In the genomic region with DNA sequence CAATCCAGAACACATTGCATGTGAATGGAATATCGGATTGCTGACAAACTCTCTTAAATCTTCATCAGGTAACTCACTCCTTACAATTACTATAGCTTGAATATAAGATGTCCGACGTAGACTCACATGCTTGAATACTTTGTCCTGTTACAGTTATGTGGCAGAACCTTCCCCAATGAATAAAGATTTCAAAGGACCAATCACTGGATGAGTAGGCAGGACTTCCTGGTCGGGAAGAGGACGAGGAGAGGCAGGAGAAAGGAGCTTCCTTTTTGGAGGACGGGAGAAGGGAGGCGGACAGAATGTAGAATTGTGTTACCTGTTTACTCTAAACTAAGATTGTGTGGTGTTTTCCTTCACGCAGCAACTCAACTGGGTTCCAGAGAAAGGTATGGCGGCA, we compare ENCODE assay signal across 19 mouse cellular contexts. TPM values are rescaled to one million over a fixed set of nuclear protein-coding genes. Genes with fewer than 3 reads are reported as not detected.
DNase-seq lines count a peak whose midpoint lies in the region; ATAC-seq lines count a peak whose summit lies in the region.
"Had no signal": no experiment of that assay in that cellular context is flagged by ENCODE, and none has a peak within 500 bp of the region (broad histone marks: within the 10 kb centered on the region; RNA-seq: fewer than 3 reads in every experiment).

No protein-coding gene starts in this region.

- DNase-seq in heart, adult 11 months, result peak; percentile 61
- DNase-seq in heart, postnatal 4 days, result no peak
- DNase-seq in ES-CJ7 (ENCODE audit: low read depth, low spot score), result peak; percentile 66
- DNase-seq in ZHBTc4 (ENCODE audit: low read depth, low spot score), result peak; percentile 68
- DNase-seq: adrenal gland, postnatal 10 days; adrenal gland, postnatal 36 days; cerebellum, adult 11 months; cerebellum, adult 2 months; cerebellum, adult 9-11 months; cerebellum, postnatal 25 days; gastrocnemius, postnatal 10 days; gastrocnemius, postnatal 36 days; kidney, adult 11 months had no signal

- no peak for ATAC-seq in activated CD4-positive, CD25-positive, alpha-beta regulatory T cell, adult 4 months
- no peak for ATAC-seq in cerebellum, adult (ENCODE audit: insufficient number of reproducible peaks, low FRiP score, low TSS enrichment)
- ATAC-seq: forebrain, embryonic 15.5 days; hindbrain, embryonic 16.5 days; intestine, embryonic 15.5 days; Patski had no signal

RNA-seq across cellular contexts. Expression of gene Prps1l3, which starts 3.8 kb away (rescaled TPM):
- 10 to 100 TPM; 20.6 to 22.4 TPM for total RNA-seq in heart, postnatal 4 days (2021)
- polyA plus RNA-seq in activated CD4-positive, CD25-positive, alpha-beta regulatory T cell, adult 4 months (2017; shearing (Covaris generic)), result 10 to 100 TPM; 59.3 to 63.6 TPM

RNA-seq across cellular contexts. Expression of gene Mipol1, which starts 3.8 kb away (rescaled TPM):
- total RNA-seq in heart, postnatal 4 days (2021), result 1 to 10 TPM; 8.5 TPM
- polyA plus RNA-seq in activated CD4-positive, CD25-positive, alpha-beta regulatory T cell, adult 4 months (2017; shearing (Covaris generic)), result 1 to 10 TPM; 7.7 to 7.9 TPM

RNA-seq across cellular contexts. Expression of gene Slc25a21, which starts 29.1 kb away (rescaled TPM):
- under 1 TPM; 0.17 to 0.54 TPM for total RNA-seq in heart, postnatal 4 days (2021)
- polyA plus RNA-seq in activated CD4-positive, CD25-positive, alpha-beta regulatory T cell, adult 4 months (2017; shearing (Covaris generic)), result not detected
